Mouse (Mus musculus) adrenal gland (tissue): ENCODE data around the gene Il34.
"Not testable (repeated sequence)": the region's sequence is repeated elsewhere in the genome, so short reads cannot be mapped to it uniquely, and the experiment has no call there.

Source experiments
- intact Hi-C: fragments of 180-260 bp; cut with DNase I; formaldehyde crosslinking; loops from one replicate; pipeline ENCODE4 v1.15.1; 2025

The Il34 gene

DNA sequence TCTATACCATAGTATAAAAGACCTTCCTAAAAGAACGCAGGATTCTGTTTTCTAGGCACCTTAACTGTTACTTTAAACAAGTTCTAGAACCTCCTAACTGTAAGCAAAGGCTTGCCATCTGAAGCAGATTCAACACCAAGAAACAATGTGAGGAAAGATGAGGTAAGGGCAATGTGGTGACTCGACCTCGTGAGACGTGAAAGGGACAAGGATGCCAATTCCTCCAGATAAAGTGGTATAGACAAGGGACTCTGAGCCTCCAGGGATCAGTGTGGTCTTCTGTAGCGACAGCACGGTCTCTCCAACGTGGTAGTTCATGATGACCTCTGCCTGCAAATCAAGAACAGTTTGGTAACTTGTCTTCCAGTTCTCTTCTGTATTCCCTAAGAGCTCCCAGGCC, 6.1 kb upstream of the Il34 start:
- intact Hi-C loops, result no loop called here

DNA sequence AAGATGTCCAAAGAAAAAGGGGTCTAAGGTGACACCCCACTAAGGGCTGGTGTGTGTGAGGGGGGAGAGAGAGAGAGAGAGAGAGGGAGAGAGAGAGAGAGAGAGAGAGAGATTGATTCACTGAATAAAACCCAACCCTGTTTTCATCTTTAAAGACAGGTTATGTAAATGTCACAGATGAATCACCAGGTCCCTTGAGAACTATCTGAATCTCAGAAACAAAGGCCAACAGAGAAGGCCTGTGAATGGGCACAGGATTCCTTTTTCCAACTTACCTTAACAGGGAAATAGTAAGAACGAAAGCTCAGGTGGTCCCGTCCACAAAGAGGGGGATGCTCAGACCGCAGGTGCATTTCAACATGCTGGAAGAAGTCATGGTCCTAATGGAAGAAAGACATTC, 5.4 kb upstream of the Il34 start:
- intact Hi-C loops, result no loop called here

DNA sequence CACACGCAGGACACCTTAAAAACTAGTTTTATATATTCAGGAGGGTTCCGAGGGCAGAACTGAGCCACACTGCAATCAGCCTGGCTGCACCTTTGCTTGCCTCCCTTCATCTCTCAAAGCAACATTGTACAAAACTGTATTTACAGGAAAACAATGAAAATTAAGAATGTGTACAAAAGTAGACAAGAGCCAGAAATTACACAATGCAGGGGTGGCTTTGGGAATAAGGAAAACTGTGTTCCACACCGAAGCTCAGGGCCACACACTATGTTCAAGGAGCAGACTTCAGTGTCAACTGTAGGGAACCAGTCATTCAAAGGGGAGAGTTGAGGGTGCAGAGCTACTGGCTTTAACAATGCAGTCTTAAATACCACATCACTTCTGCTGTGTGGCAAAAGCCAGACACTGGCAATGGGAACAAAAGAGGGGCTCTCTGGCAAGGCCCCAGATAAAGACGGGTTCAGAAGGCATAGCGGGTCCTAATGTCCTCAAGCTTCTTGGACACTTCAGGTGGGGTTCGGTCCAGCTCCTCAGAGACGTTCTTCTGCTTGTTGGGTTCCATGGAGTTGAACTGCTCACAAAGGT, 4.8 kb upstream of the Il34 start:
- intact Hi-C loops, result no loop called here

DNA sequence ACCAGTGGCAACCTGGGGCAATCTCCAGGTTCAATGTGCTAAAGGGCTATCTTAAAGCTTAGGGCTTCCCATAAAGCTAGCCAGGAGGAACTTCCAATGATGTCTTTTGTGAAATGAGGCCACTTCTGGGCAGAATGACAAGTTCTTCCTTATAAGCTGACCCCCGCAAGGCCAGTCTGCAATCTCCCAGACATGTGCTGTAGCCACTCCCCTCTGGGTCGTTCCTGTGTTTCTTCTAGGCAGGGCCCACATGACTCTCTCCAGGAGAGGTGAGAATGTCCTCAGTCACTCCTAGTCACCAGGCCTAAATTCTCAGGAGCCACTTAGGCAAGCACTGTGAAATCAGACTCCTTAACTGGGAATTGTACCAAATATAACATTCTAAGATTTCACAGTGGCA, 4.1 kb upstream of the Il34 start:
- intact Hi-C loops, result no loop called here

DNA sequence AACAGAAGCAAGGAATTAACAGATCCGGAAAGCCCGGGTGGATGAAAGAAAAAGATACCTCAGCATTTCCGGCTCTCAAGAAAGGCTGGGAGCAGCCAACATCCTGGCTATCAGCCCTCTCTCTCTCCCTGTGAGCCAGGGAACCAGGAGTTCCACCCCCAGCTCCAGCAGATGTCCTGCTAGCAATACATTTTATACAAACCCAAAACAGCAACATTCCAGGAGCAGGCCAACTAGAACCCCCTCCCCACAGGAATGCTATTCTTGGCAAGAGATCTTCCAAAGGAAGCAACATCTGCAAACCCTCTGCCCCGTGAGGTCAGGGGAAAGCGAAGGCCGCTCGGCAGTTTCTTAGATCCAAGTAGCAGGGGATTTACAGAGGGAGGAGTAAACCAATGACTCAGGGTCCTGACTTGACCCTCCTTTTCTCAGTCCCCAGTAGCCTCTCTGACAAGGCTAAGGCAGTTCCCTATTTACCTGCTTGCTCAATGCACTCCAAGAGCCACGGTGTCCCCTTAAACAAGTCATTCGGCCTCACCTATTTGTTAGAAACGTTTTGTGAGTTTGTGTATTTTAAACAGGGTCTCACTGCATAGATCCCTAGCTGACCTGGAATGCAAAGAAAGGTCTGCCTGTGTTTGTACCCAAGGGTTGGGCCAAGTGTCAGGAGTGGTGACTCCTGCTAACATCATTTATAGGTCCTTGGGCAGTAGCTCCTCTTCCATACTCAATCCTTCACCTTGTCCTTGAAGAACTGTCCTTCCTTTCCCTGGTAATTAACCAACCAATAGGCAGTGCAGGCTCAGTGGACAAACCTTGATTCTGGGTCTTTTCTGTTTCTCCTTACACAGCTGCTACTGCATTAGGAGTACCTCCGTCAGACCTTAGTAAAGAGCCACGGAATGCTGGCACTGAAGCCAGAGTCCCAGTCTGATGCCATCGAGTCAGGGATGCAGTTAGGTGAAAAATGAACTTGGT, 3.1 kb upstream of the Il34 start:
- intact Hi-C loops, result no loop called here

DNA sequence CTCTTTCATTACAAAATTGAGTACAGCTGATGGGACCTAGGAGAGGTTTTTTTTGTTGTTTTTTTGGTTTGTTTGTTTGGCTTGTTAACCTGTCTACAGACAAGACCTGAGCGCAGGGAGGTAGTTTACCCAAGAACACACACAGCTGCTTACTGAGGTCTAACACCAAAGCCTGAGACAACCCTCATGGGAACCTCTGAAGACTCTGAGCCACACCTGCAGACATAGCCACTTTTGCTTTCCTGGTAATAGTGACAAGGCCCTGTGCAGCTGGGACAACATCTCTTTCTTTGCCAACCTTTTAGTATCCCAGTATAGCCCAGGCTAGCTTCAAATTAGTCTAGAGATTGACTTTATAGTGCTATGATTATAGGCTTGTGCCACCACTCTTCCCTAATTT, 422 bp upstream of the Il34 start:
- intact Hi-C loops, result no loop called here

DNA sequence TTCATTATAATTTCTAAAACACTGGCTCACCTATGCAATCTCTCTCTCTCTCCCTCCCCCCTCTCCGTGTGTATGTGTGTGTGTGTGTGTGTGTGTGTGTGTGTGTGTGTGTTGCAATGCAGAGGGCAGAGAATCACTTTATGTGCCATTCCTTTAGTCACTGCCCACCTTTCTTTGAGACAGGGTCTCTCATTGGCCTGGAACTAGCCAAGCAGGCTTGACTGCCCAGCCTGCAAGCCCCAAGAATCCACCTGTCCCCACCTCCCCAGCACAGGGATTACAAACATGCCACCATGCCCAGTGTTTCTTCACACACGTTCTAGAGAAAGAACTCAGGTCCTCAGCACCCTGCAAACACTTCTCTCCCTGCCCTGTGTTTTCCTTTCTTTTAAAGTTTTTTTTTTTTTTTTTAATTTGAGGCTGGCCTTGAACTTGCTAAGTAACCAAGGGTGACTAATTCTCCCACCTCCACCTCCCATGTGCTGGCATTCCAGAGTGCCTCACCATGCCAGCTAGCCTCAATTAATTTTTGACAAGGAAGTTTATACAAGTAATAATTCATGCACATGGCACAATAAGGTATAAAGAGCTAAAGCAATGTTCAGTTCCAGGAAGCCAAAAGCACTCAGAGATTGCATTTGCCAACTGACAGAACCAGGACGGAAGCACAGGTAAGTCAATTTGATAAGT, 754 bp downstream of the Il34 start:
- intact Hi-C loops, result no loop called here

DNA sequence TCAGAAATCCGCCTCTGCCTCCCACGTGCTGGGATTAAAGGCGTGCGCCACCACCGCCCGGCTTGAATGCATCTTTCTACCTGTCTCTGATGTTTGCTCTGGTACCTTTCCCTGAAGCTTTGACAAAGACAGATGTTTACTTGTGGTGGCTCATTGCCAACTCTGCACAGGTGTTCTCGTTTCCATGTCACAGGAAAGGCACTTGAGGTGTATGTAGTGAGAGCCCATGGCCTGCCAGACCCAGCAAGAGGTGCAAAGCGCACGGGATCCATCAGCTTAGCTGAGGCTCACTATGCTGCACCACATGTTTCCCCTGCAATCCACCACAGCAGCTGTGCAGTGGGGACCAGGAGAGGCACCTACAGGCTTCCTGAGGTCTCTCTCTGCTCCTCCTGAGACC, 1.9 kb downstream of the Il34 start:
- intact Hi-C loops, result no loop called here

DNA sequence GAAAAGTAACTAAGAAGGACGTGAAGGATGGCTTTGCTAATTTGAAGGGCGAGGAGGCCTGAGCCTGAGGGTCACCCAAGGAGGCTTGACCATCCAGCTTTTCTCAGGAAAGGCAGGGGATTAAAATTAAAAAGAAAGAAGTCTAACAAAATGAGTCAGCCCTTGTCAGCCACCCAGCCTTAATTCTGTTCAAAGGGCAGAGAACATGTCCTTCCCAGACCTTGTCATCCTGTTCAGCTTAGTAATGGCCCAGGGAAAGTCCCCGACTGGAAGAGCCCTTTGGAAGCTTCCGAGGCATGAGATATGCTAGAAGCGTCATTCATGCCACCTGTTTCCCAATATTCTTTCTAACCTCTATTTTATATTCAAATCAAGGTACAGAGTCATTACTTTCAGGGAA, 2.7 kb downstream of the Il34 start:
- intact Hi-C loops, result no loop called here

DNA sequence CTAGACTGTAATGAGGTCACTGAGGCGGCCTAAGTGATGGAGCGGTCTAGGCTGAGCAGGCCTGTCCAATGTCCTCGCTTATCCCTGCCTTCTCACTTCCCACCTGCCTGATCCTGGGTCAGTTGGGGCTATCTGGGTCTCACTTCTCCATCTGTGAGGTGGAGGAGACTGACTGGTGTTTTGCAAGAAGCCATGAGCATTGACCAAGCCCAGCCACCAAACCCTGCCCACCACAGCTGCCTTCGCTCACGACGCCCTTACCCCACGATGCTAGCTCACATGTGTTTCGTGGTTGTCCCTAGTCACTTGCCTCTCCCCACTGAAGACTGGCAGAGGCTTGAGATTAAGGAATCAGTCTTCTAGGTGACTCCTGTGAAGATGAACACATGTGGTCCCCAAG, 8.6 kb downstream of the Il34 start:
- intact Hi-C loops, result no loop called here

DNA sequence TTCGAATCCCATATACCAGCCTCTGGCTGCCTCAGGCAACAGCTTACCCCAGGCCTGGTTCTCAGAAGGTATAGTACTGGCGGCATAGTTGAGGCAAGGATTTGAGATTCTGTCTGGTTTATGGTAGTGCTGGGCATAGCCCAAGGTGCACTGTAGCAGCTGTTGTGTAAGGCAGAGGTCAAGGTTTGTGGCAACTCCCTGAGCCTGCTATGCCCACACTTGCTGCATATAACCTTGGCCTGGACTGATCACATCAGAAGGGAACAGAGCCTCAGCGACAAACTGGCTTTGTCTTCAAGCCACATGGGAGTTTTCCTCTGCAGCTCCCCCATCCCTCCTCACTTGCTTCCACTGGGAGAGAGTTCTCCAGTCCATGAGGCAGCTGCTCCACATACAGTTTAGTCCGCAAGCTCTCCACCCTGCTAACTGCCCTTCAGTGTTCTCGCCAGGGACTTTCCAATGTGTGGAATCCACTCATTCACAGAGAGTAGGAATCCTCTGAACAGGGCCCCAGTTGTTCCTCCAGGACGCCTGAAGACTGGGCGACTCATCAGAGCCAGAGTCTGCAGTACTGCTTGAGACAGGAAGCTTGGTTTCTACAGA, 11.3 kb downstream of the Il34 start:
- intact Hi-C loops, result no loop called here

DNA sequence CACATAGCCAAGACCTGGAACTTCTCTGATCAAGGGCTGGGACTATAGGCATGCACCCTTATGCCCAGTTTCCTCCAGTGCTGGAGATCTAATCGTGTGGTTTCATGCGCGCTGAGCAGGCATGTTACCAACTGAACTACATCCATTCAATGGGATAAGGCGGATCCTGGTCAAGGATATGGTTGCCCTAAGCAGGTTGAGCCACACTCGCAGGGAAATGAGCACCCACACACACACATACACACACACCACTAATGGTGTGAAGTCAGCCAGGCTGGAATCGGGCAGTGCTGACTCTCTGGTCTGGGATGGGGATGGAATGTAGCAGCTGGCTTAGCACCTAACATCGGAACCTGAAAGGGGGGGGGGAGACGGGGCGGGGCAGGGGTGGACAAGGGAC, 11.8 kb downstream of the Il34 start:
- intact Hi-C loops, result no loop called here

DNA sequence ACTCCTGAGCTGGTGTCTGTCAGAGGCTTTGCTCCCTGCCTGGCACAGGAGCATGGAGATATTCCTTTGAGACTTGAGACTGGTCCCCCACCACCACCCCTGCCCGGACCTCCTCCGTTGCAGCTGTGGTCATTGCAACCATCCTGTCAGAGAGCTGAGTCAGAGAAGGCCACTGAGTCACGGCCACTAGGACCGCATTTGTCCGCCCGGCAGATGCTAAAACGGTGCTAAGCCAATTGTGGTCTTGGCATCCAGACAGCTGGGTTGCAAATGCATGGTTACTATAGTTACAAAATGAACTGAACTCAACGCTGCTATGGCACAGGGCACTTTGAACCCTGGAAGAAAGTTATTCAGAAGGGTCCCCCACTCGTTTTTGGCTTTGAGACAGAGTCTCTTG, 12.2 kb downstream of the Il34 start:
- intact Hi-C loops, result no loop called here

DNA sequence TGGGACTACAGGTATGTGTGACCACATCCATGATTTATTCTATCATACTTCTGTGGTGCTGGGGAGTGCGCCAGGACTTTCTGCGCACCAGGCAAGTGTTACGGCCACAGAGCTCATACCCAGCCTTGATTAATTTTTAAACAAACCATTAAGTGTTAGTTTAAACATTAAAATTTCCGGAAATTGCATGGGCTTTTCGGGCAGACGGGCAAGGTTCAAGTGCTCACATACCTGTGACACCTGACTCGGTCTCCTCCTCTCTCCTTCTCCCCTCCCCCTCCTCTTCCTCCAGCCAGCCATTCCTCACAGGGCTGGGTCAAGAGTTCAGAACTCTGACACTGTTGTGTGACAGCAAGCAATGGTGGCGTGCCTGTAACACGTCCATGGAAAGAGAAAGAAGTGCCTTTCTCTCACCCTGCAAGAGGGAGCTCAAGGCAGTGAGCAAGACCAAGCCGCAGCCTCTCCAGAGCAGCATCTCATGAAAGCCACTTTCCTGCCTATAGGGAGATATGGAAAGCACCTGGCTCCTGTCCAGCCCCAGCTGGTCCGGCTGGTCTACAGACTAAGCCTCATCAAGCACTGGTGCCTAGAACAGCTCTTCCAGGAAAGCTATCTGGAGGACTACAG, 13.0 kb downstream of the Il34 start:
- intact Hi-C loops, result no loop called here

DNA sequence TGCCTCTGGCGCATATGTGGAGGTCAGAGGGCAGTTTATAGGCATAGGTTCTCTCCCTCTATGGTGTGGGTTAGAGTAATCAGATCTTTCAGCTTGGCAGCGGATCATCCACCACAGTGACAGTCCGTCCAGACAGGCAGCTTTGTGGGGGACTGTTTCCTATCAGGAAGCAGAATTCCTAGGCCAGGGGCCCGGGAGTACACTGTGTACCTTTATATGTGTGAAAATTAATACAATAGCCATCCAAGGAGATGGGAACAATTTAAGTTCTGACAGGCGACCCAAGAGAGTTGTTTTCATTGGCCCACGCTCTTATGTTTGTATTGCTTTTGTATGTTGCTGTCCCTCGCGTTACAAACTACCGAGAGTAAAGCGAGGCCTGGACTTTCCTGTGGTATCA, 14.6 kb downstream of the Il34 start:
- intact Hi-C loops, result no loop called here

DNA sequence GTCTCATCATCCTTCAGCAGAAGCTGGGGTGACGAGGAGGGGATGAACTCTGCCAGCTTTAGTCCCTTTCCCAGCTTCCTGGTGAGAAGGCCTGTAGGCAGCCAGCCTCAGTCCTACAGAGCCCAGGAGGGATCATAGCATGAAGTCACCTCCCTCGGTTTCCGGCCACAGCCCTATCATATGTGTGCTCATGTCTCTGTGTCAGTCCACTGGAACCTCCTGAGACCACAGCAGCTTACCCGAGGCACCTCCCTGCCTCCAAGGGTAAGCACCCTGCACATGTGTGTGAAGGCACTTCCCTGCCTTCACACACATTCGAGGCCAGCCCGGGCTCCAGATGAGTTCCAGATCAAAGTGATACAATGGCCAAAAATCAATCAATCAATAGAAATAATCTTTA, 15.5 kb downstream of the Il34 start:
- intact Hi-C loops, result no loop called here

DNA sequence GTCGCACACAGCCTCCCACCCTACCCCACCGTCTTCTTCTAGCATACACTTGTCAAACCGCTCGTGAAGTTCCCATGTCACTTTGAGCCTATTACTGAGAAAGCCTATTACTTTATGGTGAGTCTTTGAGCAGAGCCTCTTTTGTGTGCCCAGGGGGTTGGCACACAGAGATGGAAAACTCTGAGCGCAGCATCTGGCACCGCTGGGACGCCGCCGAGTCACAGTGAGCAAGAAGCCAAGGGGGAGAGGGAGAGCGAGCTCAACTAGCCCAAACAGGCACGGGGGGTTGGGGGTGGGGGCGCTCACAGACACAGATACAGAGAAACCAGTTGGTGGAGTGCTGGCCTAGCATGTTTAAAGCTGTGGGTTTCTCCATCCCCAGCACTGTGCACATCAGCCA, 16.2 kb downstream of the Il34 start:
- intact Hi-C loops, result no loop called here

DNA sequence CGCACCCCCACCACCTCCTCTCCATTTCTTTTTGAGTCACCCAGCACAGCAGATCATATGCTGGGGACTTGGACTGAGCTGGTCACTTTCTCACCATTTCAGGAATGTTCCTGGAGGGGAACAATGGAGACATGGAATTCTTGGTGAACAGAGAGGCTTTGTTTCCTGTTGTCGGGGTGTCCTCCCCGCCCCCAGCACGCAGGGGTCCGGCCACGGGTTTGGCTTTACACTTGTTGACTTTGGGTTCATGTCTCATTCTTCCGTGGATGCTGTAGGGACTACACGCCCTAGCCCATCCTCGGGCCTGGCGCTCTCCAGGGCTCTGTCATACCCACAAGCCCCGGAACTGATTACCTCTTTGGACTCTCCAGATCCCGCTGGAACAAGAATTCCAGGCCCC, 16.7 kb downstream of the Il34 start:
- intact Hi-C loops, result no loop called here

DNA sequence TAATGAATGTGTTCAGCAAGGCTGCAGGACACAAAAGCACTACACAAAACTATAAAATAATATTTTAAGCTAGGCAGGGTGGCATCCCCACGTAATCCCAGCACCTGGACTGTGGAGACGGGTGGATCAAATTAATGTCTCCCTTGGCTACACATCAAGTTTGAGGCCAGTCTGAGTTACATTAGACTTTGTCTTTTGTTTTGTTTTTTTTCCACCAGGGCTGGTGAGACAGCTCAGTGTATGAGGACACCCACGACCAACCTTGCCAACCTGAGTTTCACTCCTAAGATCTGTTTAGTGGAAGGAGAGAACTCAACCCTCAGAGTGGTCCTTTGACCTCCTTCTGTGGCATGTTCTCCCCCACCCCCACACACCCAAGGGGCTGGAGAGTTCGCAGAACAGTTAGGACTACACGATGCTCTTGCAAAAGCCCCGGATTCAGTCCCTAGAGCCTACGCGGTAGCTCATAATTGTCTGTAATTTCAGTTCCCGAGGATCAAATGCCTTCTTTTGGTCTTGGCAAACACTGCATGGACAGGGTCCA, 18.2 kb downstream of the Il34 start:
- intact Hi-C loops, result no loop called here

DNA sequence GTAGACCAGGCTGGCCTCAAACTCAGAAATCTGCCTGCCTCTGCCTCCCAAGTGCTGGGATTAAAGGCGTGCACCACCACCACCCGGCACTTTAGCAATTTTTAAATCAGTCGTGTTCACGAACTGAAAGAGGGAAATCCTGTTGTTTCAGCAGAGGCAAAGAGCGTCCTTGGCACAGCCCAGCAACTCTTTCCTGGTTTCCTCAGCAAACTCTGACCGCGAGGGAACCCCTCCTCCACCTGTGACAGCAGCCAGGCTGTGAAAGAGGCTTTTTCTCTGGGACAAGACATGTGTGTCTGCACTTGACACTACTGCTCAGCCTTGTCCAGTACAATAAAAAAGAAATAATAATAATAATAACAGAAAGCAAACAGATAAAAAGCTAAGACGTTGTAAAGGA, 18.8 kb downstream of the Il34 start:
- intact Hi-C loops, result no loop called here

DNA sequence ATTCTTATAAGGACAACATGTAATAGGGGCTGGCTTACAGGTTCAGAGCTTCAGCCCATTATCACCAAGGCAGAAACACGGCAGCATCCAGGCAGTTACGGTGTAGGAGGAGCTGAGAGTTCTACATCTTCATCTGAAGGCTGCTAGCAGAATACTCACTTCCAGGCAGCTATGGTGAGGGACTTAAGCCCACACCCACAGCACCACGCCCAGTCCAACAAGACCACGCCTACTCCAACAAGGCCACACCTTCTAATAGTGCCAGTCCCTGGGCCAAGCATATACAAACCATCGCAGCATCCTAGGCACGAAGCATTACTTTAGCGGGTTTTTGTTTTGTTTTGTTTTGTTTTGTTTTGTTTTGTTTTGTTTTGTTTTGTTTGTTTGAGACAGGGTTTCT, 19.2 kb downstream of the Il34 start:
- intact Hi-C loops, result not testable (repeated sequence)
